Mouse (Mus musculus) monocyte, adult 5-6 weeks (primary cell): Measurements from ENCODE around the gene Aoc2. TPM values are rescaled to one million over a fixed set of nuclear protein-coding genes. Genes with fewer than 3 reads are reported as not detected.

Experiments
- total RNA-seq: library from RNA; stranded (forward); fragments of 200-1000, 200-491, 200-594 nt; gene quantifications from 3 replicates; pipeline ENCODE4 v1.2.3, GENCODE M21; 2017

The Aoc2 gene
- total RNA-seq, 1 experiment from 2014 or later, result 1.8 TPM

Other genes starting within 250 kb of the Aoc2 start
- gene Hsd17b1, start 246.7 kb upstream of the Aoc2 start, total RNA-seq, result 0.68 TPM in 1 of 3 replicates, not detected in the others
- 11.4 to 16.6 TPM (median 16.1 TPM) in 3 replicates for gene Coasy, start 242.5 kb upstream of the Aoc2 start, total RNA-seq
- 61.7 to 74.7 TPM (median 71.4 TPM) in 3 replicates for gene Mlx, start 237.8 kb upstream of the Aoc2 start, total RNA-seq
- 5.0 to 6.2 TPM in 2 of 3 replicates, not detected in the other for gene Psmc3ip, start 229.6 kb upstream of the Aoc2 start, total RNA-seq
- gene Retreg3, start 205.2 kb upstream of the Aoc2 start, total RNA-seq, result 57.9 to 79.4 TPM (median 63.0 TPM) in 3 replicates
- 8.2 to 25.6 TPM (median 11.0 TPM) in 3 replicates for gene Tubg1, start 205.1 kb upstream of the Aoc2 start, total RNA-seq
- gene Tubg2, start 169.2 kb upstream of the Aoc2 start, total RNA-seq, result not detected in 3 replicates
- gene Cntnap1, start 154.5 kb upstream of the Aoc2 start, total RNA-seq, result 0.21 to 0.95 TPM (median 0.68 TPM) in 3 replicates
- gene Plekhh3, start 153.7 kb upstream of the Aoc2 start, total RNA-seq, result 2.2 to 6.3 TPM (median 4.0 TPM) in 3 replicates
- gene Ccr10, start 149.6 kb upstream of the Aoc2 start, total RNA-seq, result 0.38 TPM in 1 of 3 replicates, not detected in the others
- 30.2 to 66.9 TPM (median 42.6 TPM) in 3 replicates for gene Ezh1, start 98.6 kb upstream of the Aoc2 start, total RNA-seq
- gene Ramp2, start 79.0 kb upstream of the Aoc2 start, total RNA-seq, result not detected in 3 replicates
- 42.7 to 62.9 TPM (median 53.8 TPM) in 3 replicates for gene Vps25, start 71.4 kb upstream of the Aoc2 start, total RNA-seq
- gene Wnk4, start 64.5 kb upstream of the Aoc2 start, total RNA-seq, result 0.11 to 1.7 TPM (median 0.19 TPM) in 3 replicates
- gene Cntd1, start 46.1 kb upstream of the Aoc2 start, total RNA-seq, result 1.8 to 3.2 TPM in 2 of 3 replicates, not detected in the other
- 18.8 to 43.1 TPM (median 26.8 TPM) in 3 replicates for gene Coa3, start 45.9 kb upstream of the Aoc2 start, total RNA-seq
- gene Becn1, start 22.8 kb upstream of the Aoc2 start, total RNA-seq, result 266 to 274 TPM (median 274 TPM) in 3 replicates
- gene Psme3, start 8.8 kb upstream of the Aoc2 start, total RNA-seq, result 51.0 to 74.7 TPM (median 73.3 TPM) in 3 replicates
- gene Aoc3, start 5.5 kb downstream of the Aoc2 start, total RNA-seq, result not detected in 3 replicates
- gene G6pc, start 42.5 kb downstream of the Aoc2 start, total RNA-seq, result not detected in 3 replicates
- gene Aarsd1, start 92.6 kb downstream of the Aoc2 start, total RNA-seq, result 15.4 to 24.5 TPM (median 20.8 TPM) in 3 replicates
- 5.1 TPM in 1 of 3 replicates, not detected in the others for gene Gm27029, start 99.7 kb downstream of the Aoc2 start, total RNA-seq
- 5.2 to 9.8 TPM (median 8.1 TPM) in 3 replicates for gene Rundc1, start 100.0 kb downstream of the Aoc2 start, total RNA-seq
- gene Ptges3l, start 100.3 kb downstream of the Aoc2 start, total RNA-seq, result 2.7 TPM in 1 of 3 replicates, not detected in the others
- gene Rpl27, start 117.2 kb downstream of the Aoc2 start, total RNA-seq, result 465 to 1,168 TPM (median 1,010 TPM) in 3 replicates
- 65.6 to 68.1 TPM (median 67.1 TPM) in 3 replicates for gene Ifi35, start 123.3 kb downstream of the Aoc2 start, total RNA-seq
- gene Rnd2, start 139.9 kb downstream of the Aoc2 start, total RNA-seq, result not detected in 3 replicates
- gene Vat1, start 141.2 kb downstream of the Aoc2 start, total RNA-seq, result 13.9 to 14.1 TPM (median 13.9 TPM) in 3 replicates
- gene Brca1, start 226.9 kb downstream of the Aoc2 start, total RNA-seq, result 2.9 to 8.0 TPM (median 5.2 TPM) in 3 replicates
- 67.9 to 104 TPM (median 83.1 TPM) in 3 replicates for gene Nbr1, start 227.1 kb downstream of the Aoc2 start, total RNA-seq